In the genomic region with DNA sequence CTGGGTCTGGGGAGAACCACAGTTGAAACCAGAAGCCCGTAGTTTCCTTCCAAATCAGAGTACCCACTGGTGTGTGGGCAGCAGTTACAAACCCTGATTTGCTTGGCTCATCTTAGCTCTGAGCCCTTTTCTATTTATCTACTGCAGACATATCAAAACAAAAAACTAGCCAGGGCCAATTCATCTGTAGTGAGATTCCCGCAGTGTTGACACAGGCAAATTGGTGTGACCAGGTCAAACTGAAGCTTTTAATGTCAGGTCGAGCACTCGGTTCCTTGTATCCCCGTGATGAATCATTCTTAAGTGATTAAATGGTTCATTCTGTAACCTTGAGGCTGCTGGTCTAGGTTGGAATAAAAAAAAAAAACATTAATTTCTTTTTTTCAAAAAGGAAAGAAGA, we compare ENCODE assay signal across 26 mouse cellular contexts. TPM values are rescaled to one million over a fixed set of nuclear protein-coding genes. Genes with fewer than 3 reads are reported as not detected.
DNase-seq lines count a peak whose midpoint lies in the region; ATAC-seq and TF ChIP-seq lines count a peak whose summit lies in the region.
"Had no signal": no experiment of that assay in that cellular context is flagged by ENCODE, and none has a peak within 500 bp of the region (broad histone marks: within the 10 kb centered on the region; RNA-seq: fewer than 3 reads in every experiment).

No protein-coding gene starts in this region.

- no peak overlapping the region for H3K4me3 ChIP-seq in forebrain, embryonic 12.5 days (replicated peaks)
- no peak overlapping the region for H3K4me3 ChIP-seq in forebrain, embryonic 16.5 days (replicated peaks; ENCODE audit: low read length)
- 0 out of 2 replicates have a peak overlapping the region, but pooled peaks have one; percentile 0 for H3K4me3 ChIP-seq in kidney, postnatal 0 days (replicated peaks; ENCODE audit: low read depth, low read length)
- no peak overlapping the region for H3K4me3 ChIP-seq in embryonic facial prominence, embryonic 14.5 days (ENCODE audit: low read depth, low read length)
- H3K4me3 ChIP-seq in forebrain, postnatal 0 days (ENCODE audit: low read depth, low read length) = no peak overlapping the region
- H3K4me3 ChIP-seq: embryonic facial prominence, embryonic 13.5 days; heart, embryonic 12.5 days; limb, embryonic 13.5 days; neural tube, embryonic 13.5 days had no signal

- 78% methylated on average over 5 of the region's 5 CpGs for WGBS in forebrain, embryonic 12.5 days
- WGBS in forebrain, embryonic 16.5 days = 78% methylated on average over 5 of the region's 5 CpGs
- WGBS in kidney, postnatal 0 days = 10% methylated on average over 5 of the region's 5 CpGs
- 20% methylated on average over 5 of the region's 5 CpGs for WGBS in embryonic facial prominence, embryonic 14.5 days
- WGBS in forebrain, postnatal 0 days = 73% methylated on average over 5 of the region's 5 CpGs

- H3K27ac ChIP-seq in forebrain, embryonic 12.5 days = no peak overlapping the region
- no peak overlapping the region for H3K27ac ChIP-seq in forebrain, embryonic 16.5 days (ENCODE audit: low read length)
- H3K27ac ChIP-seq in kidney, postnatal 0 days = no peak overlapping the region
- H3K27ac ChIP-seq in embryonic facial prominence, embryonic 14.5 days (replicated peaks; ENCODE audit: low read depth, low read length) = no peak overlapping the region
- no peak overlapping the region for H3K27ac ChIP-seq in forebrain, postnatal 0 days (ENCODE audit: low read depth, low read length)
- H3K27ac ChIP-seq: embryonic facial prominence, embryonic 13.5 days; limb, embryonic 13.5 days; liver, embryonic 14.5 days; macrophage; neural tube, embryonic 13.5 days had no signal

- DNase-seq in kidney, postnatal 0 days (ENCODE audit: low spot score) = peak; percentile 23
- no peak for DNase-seq in kidney, postnatal 36 days
- peak; percentile 62 for DNase-seq in embryo, embryonic 10 days (ENCODE audit: low spot score)
- peak; percentile 2 for DNase-seq in embryonic facial prominence, embryonic 14.5 days (ENCODE audit: low spot score)
- DNase-seq in neural tube, embryonic 10.5 days (ENCODE audit: extremely low spot score, low spot score) = no peak
- no peak for DNase-seq in forebrain, postnatal 0 days
- DNase-seq: cerebellum, adult 11 months; heart, postnatal 14 days; kidney, adult 11 months; right cerebral cortex, postnatal 25 days; thymus, adult 2 months had no signal

- H3K27me3 ChIP-seq in forebrain, embryonic 12.5 days = no peaks in the 10 kb centered on the region
- no peaks in the 10 kb centered on the region for H3K27me3 ChIP-seq in forebrain, embryonic 16.5 days (replicated peaks; ENCODE audit: control insufficient read depth, insufficient read depth, low read length)
- H3K27me3 ChIP-seq in kidney, postnatal 0 days (ENCODE audit: insufficient read depth, low read length) = no peaks in the 10 kb centered on the region
- no peaks in the 10 kb centered on the region for H3K27me3 ChIP-seq in embryonic facial prominence, embryonic 14.5 days (replicated peaks; ENCODE audit: control insufficient read depth, insufficient read depth, low read length)
- no peaks in the 10 kb centered on the region for H3K27me3 ChIP-seq in forebrain, postnatal 0 days (ENCODE audit: insufficient read depth, low read length)
- H3K27me3 ChIP-seq: embryonic facial prominence, embryonic 13.5 days; heart, embryonic 12.5 days; limb, embryonic 13.5 days; neural tube, embryonic 13.5 days had no signal

- H3K4me1 ChIP-seq in forebrain, embryonic 12.5 days = no peaks in the 10 kb centered on the region
- H3K4me1 ChIP-seq in forebrain, embryonic 16.5 days (replicated peaks; ENCODE audit: control insufficient read depth, insufficient read depth, low read length) = no peaks in the 10 kb centered on the region
- no peaks in the 10 kb centered on the region for H3K4me1 ChIP-seq in kidney, postnatal 0 days (replicated peaks; ENCODE audit: insufficient read depth, low read length)
- no peaks in the 10 kb centered on the region for H3K4me1 ChIP-seq in embryonic facial prominence, embryonic 14.5 days (ENCODE audit: control insufficient read depth, insufficient read depth, low read length)
- H3K4me1 ChIP-seq in forebrain, postnatal 0 days (ENCODE audit: insufficient read depth) = no peaks in the 10 kb centered on the region
- H3K4me1 ChIP-seq: embryonic facial prominence, embryonic 13.5 days; heart, embryonic 12.5 days; limb, embryonic 13.5 days had no signal

- TF ChIP-seq CTCF in kidney, postnatal 0 days (IDR thresholded peaks at IDR 0.05; ENCODE audit: low read depth) = no peak
- no peak for TF ChIP-seq CTCF in forebrain, postnatal 0 days (IDR thresholded peaks at IDR 0.05; ENCODE audit: low read depth)

- H3K9me3 ChIP-seq in forebrain, embryonic 12.5 days = no peaks in the 10 kb centered on the region
- H3K9me3 ChIP-seq in forebrain, embryonic 16.5 days (ENCODE audit: control insufficient read depth, low read length) = no peaks in the 10 kb centered on the region
- H3K9me3 ChIP-seq in kidney, postnatal 0 days (replicated peaks; ENCODE audit: low read length) = no peaks in the 10 kb centered on the region
- H3K9me3 ChIP-seq in embryonic facial prominence, embryonic 14.5 days (ENCODE audit: control insufficient read depth, low read length) = no peaks in the 10 kb centered on the region
- H3K9me3 ChIP-seq in forebrain, postnatal 0 days (ENCODE audit: low read length) = no peaks in the 10 kb centered on the region
- H3K9me3 ChIP-seq: embryonic facial prominence, embryonic 13.5 days; G1E; heart, embryonic 12.5 days; limb, embryonic 13.5 days; neural tube, embryonic 13.5 days had no signal

- H3K9ac ChIP-seq in forebrain, embryonic 12.5 days = no peak overlapping the region
- no peak overlapping the region for H3K9ac ChIP-seq in forebrain, embryonic 16.5 days (replicated peaks; ENCODE audit: low read depth, low read length)
- no peak overlapping the region for H3K9ac ChIP-seq in kidney, postnatal 0 days (ENCODE audit: low read depth, low read length)
- no peak overlapping the region for H3K9ac ChIP-seq in embryonic facial prominence, embryonic 14.5 days (ENCODE audit: low read depth, low read length)
- no peak overlapping the region for H3K9ac ChIP-seq in forebrain, postnatal 0 days
- H3K9ac ChIP-seq: embryonic facial prominence, embryonic 13.5 days; heart, embryonic 12.5 days; limb, embryonic 13.5 days; liver, embryonic 14.5 days; neural tube, embryonic 13.5 days had no signal

- H3K36me3 ChIP-seq in forebrain, embryonic 12.5 days (replicated peaks) = no peaks in the 10 kb centered on the region
- no peaks in the 10 kb centered on the region for H3K36me3 ChIP-seq in forebrain, embryonic 16.5 days (ENCODE audit: control insufficient read depth, insufficient read depth)
- no peaks in the 10 kb centered on the region for H3K36me3 ChIP-seq in kidney, postnatal 0 days (ENCODE audit: insufficient read depth, low read length)
- H3K36me3 ChIP-seq in embryonic facial prominence, embryonic 14.5 days (ENCODE audit: control insufficient read depth, insufficient read depth, low read length) = no peaks in the 10 kb centered on the region
- no peaks in the 10 kb centered on the region for H3K36me3 ChIP-seq in forebrain, postnatal 0 days (ENCODE audit: insufficient read depth)
- H3K36me3 ChIP-seq: embryonic facial prominence, embryonic 13.5 days; G1E; heart, embryonic 12.5 days; limb, embryonic 13.5 days; neural tube, embryonic 13.5 days had no signal

- 0 out of 2 replicates have a peak, but pooled peaks have one; percentile 27 for ATAC-seq in forebrain, embryonic 12.5 days (ENCODE audit: low FRiP score)
- ATAC-seq in forebrain, embryonic 16.5 days = no peak
- no peak for ATAC-seq in kidney, postnatal 0 days (replicated peaks; ENCODE audit: low FRiP score, low read depth)
- ATAC-seq in embryonic facial prominence, embryonic 14.5 days (ENCODE audit: low read depth) = no peak
- ATAC-seq in forebrain, postnatal 0 days = no peak
- ATAC-seq: CD4-positive, CD25-positive, alpha-beta regulatory T cell, adult 4 months had no signal

- H3K4me2 ChIP-seq in forebrain, embryonic 12.5 days = no peak overlapping the region
- no peak overlapping the region for H3K4me2 ChIP-seq in forebrain, embryonic 16.5 days (ENCODE audit: low read length)
- peak overlapping the region; percentile 23 for H3K4me2 ChIP-seq in kidney, postnatal 0 days (ENCODE audit: low read length)
- peak overlapping the region; percentile 3; the same call in 1 of the 2 replicates for H3K4me2 ChIP-seq in embryonic facial prominence, embryonic 14.5 days (ENCODE audit: low read depth, low read length)
- no peak overlapping the region for H3K4me2 ChIP-seq in forebrain, postnatal 0 days (ENCODE audit: low read depth)
- H3K4me2 ChIP-seq: embryonic facial prominence, embryonic 13.5 days; heart, embryonic 12.5 days; limb, embryonic 13.5 days; midbrain, embryonic 11.5 days; neural tube, embryonic 13.5 days had no signal

RNA-seq across cellular contexts. Expression of gene C130060K24Rik, which starts 32.6 kb away (rescaled TPM):
- 6.3 and 7.2 TPM in 2 replicates for polyA plus RNA-seq in forebrain, embryonic 12.5 days (2016; fragmentation: Nextera tagmentation; extraction: Ambion mirVana)
- polyA plus RNA-seq in forebrain, embryonic 16.5 days (2015; fragmentation: Nextera tagmentation; extraction: Ambion mirVana) = 0.53 and 0.84 TPM in 2 replicates
- 0.36 and 0.46 TPM in 2 replicates for polyA plus RNA-seq in kidney, postnatal 0 days (2015; fragmentation: Nextera tagmentation; extraction: Ambion mirVana)
- polyA plus RNA-seq in embryonic facial prominence, embryonic 14.5 days (2014; fragmentation: Nextera tagmentation; extraction: Ambion mirVana) = 0.07 and 0.24 TPM in 2 replicates
- total RNA-seq in forebrain, postnatal 0 days (2014; rRNA removed) = 0.46 and 0.48 TPM in 2 replicates
- 0.52 and 0.59 TPM in 2 replicates for polyA plus RNA-seq in forebrain, postnatal 0 days (2015; fragmentation: Nextera tagmentation; extraction: Ambion mirVana)
- total RNA-seq: gastrocnemius, adult 8-10 months; granulocyte monocyte progenitor cell, adult 5-6 weeks; heart, postnatal 14 days; monocyte, adult 5-6 weeks had no signal
- polyA plus RNA-seq: CD4-positive, CD25-positive, alpha-beta regulatory T cell, adult 4 months; G1E; liver, embryonic 14.5 days; macrophage; thymus, adult 2 months; urinary bladder, adult 2 months had no signal

Comparison
In these comparisons a context has a peak if more than half of its experiments do, and no peak if none do; other contexts are left out.
1. DNase-seq: peak in kidney, postnatal 0 days (single experiment), embryo, embryonic 10 days (single experiment) and embryonic facial prominence, embryonic 14.5 days (single experiment); none in kidney, postnatal 36 days (0 of 2), neural tube, embryonic 10.5 days (single experiment) and forebrain, postnatal 0 days (single experiment).
2. H3K4me2 ChIP-seq: peak in kidney, postnatal 0 days (single experiment) and embryonic facial prominence, embryonic 14.5 days (single experiment); none in forebrain, embryonic 12.5 days (single experiment), forebrain, embryonic 16.5 days (single experiment) and forebrain, postnatal 0 days (single experiment).